Mouse (Mus musculus): ENCODE data around the gene Irgc1.

- TF ChIP-seq POLR2A (IDR thresholded peaks at IDR 0.05; ENCODE audit: low read depth, low read length) (no peak), CTCF (IDR thresholded peaks at IDR 0.05; ENCODE audit: borderline replicate concordance, insufficient read depth, low read length) (no peak)
Measured at GRCm38 (mm10) chr7:24488303-24488702, 36.2 kb upstream of the Irgc1 start.

Data from embryonic fibroblast, embryonic 13.5 days (primary cell).